Mouse (Mus musculus): ENCODE data around the gene Klhl22. TPM values are rescaled to one million over a fixed set of nuclear protein-coding genes. Genes with fewer than 3 reads are reported as not detected.

Gene Klhl22
- polyA plus RNA-seq (2012; rRNA removed): 39.4 and 42.0 TPM in 2 replicates

DNA sequence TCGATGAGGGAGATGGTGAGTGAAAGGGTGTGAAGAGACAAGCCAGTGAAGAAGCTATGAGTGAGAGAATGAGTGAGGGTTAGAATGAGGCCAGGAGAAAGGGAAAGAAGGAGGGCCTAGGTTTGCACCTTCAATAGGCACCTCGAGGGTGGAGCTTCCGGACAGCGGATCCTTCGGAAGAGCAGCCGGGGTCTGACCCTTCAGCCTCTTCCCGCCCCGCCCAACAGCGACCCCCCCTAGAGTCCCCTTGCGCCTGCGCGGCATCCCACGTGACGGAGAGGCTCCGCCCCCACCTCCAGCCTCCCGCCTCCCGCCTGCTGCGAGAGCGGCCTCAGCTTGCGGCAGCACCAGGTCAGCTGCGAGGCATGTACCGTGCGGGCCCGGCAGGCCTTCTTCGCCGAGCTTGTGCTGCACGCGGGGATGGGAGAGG, at the start of gene Klhl22:
TSS of gene Klhl22 (plus strand) at position 275 of the 430 bp plus-strand sequence.
- H3K4me1 ChIP-seq (ENCODE audit: control insufficient read depth, insufficient read depth, low read length): no peaks in the 10 kb centered on the region
- H3K4me3 ChIP-seq (replicated peaks; ENCODE audit: extremely low read depth, low read depth, low read length): peak within 1 kb of the TSS; percentile 73
- WGBS: 1% methylated on average over 28 of the region's 28 CpGs
- TF ChIP-seq POLR2A (IDR thresholded peaks at IDR 0.05; ENCODE audit: borderline replicate concordance, extremely low read depth, low read depth, low read length) (peak; percentile 81; the same call in 1 of the 2 replicates), CTCF (IDR thresholded peaks at IDR 0.05; ENCODE audit: insufficient read depth, low read length) (no peak)
- DNase-seq: peak; percentile 92

DNA sequence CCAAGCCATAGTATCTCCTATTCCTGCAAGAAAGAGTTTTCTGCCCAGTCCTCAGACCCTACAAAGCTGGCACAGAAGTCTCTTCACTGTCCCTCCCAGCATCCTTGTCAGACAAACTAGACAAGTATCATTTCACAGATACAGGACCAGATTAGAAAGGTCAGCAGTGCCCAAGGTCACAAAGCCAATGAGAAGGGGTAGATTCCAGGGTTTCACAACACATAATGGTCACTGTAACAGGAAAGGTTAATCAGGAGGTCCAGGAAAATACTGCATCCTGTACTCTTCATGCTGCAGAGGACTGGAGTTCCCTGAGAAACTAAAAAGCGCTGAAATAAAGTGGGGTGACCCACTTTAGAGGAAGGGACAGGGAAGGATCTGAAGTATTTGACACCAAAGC, 41.6 kb upstream of the Klhl22 start:
- peaks cover 11% of the 10 kb centered on the region for H3K4me1 ChIP-seq (ENCODE audit: control insufficient read depth, insufficient read depth, low read length)
- H3K4me3 ChIP-seq (replicated peaks; ENCODE audit: extremely low read depth, low read depth, low read length): no peak overlapping the region
- TF ChIP-seq CTCF (IDR thresholded peaks at IDR 0.05; ENCODE audit: insufficient read depth, low read length) (no peak), POLR2A (IDR thresholded peaks at IDR 0.05; ENCODE audit: borderline replicate concordance, extremely low read depth, low read depth, low read length) (no peak)
- 63% methylated on average over 1 of the region's 1 CpGs for WGBS
- no peak for DNase-seq

DNA sequence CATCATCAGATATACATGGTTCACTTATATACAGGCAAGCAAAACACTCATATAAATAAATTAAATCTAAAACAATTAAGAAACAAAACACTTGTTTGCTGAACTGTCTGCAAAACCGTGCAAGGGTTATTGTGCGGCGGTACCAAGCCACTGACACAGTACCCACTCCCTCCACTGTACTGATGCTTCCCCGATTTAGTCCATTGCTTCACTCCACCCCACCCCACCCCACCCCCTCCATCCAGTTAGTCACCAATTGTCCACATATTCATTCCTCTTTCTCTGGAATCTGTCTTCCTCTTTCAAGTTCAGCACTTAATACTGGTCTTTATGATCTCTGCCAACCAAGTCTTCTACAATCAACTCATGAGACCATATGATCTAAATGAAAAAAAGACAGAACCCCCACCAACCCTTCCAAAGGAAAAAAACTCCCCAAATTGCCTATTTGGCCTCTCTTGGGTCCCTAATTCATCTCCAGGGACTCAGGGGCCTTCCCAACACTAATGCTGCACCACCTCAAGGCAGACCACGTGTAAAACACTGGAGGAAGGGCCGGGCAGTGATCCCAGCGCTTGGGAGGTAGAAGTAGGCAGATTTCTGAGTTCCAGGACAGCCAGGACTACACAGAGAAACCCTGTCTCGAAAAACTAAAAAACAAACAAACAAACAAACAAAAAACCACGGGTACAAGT, 38.2 kb upstream of the Klhl22 start:
- H3K4me1 ChIP-seq (ENCODE audit: control insufficient read depth, insufficient read depth, low read length): peaks cover 11% of the 10 kb centered on the region
- no peak for DNase-seq
- no peak for TF ChIP-seq POLR2A (IDR thresholded peaks at IDR 0.05; ENCODE audit: borderline replicate concordance, extremely low read depth, low read depth, low read length)
- no peak for TF ChIP-seq CTCF (IDR thresholded peaks at IDR 0.05; ENCODE audit: insufficient read depth, low read length)
- no peak overlapping the region for H3K4me3 ChIP-seq (replicated peaks; ENCODE audit: extremely low read depth, low read depth, low read length)
- 44% methylated on average over 9 of the region's 9 CpGs for WGBS

DNA sequence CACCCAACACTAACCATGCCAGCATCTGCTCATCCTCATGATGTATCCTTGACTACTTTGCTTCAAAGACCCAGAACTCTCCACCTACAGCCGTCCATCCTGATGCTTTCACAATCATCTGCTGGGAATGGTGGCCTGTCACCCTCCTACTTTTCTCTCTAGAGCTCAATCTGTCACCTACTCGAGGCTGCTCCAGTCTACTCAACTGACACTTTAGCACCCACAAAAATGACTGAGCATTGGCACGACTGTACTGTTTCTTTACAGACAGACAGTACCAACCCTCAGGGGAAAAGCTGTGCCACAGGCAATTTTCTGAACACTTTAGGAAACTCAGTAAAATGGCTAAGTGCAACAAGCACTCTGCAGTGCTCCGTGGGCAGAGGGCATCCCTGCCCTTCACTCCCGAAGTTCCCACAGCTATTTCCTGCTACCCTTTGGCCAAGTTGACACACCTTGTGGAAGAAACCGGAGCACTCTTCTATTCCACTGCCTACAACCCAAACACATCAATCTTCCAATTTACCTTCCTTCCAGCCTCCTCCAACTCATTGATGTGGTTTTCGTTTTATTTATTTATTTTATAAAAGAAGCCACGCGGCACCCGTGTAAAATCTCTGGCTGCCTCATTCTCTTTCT, 37.5 kb upstream of the Klhl22 start:
- WGBS: 2% methylated on average over 10 of the region's 10 CpGs
- TF ChIP-seq POLR2A (IDR thresholded peaks at IDR 0.05; ENCODE audit: borderline replicate concordance, extremely low read depth, low read depth, low read length): no peak
- TF ChIP-seq CTCF (IDR thresholded peaks at IDR 0.05; ENCODE audit: insufficient read depth, low read length): no peak
- peaks cover 9% of the 10 kb centered on the region for H3K4me1 ChIP-seq (ENCODE audit: control insufficient read depth, insufficient read depth, low read length)
- no peak for DNase-seq
- peak overlapping the region; percentile 82 for H3K4me3 ChIP-seq (replicated peaks; ENCODE audit: extremely low read depth, low read depth, low read length)

DNA sequence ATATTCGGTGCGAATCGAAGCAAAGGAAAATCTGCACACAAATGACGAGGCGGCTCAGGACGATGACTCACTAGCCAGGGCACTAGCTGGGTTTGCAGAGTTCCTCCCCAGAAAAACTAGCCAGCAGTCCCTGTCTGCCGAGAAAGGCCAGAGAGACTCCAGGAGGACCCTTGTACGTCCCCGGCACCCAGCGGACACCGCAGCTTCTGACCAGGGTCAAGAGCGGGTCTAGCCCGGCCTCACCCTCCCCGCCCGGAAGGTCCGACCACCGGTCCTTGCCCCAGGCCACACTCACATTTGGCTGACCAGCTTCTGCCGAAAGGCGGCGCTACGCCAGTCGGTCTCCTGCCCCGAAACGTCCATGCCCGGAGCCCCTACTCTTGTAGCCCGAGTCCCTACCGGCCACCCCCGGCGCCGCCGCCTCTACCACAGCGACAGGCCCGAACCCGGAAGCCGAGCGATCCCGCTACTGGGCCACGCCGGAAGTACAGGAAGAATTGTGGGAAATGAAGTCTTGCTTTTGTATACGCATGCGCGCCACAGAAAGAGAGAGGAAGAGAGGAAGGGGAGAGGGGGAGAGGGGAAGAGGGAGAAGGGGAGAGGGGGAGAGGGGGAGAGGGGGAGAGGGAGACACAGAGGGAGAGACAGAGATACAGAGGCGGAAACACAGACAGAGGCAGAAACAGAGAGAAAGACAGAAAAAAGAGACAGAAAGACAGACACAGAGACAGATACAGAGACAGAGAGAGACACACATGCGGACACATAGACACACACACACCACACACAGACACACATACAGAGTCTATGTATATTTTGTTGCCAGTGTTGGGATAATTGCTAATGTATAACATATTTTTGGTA, 36.7 kb upstream of the Klhl22 start:
- under 1% methylated on average over 44 of the region's 44 CpGs for WGBS
- peak overlapping the region; percentile 82 for H3K4me3 ChIP-seq (replicated peaks; ENCODE audit: extremely low read depth, low read depth, low read length)
- peaks cover 9% of the 10 kb centered on the region for H3K4me1 ChIP-seq (ENCODE audit: control insufficient read depth, insufficient read depth, low read length)
- TF ChIP-seq POLR2A (IDR thresholded peaks at IDR 0.05; ENCODE audit: borderline replicate concordance, extremely low read depth, low read depth, low read length) (peak; percentile 55; the same call in 1 of the 2 replicates), CTCF (IDR thresholded peaks at IDR 0.05; ENCODE audit: insufficient read depth, low read length) (no peak)
- DNase-seq: peak; percentile 86

DNA sequence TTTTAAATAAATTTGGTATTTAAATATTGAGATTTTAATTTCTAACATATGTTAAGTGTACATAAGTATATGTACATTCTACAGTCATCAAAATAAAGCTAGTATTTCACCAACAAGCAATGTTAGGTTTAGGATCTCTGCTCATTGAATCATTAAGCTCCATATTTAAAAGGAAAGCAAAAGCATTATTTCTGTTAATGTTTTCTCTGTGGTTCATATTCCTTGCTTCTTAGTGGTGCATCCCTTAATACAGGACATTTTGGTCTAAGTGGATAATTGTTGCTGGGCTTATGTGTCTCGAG, 36.1 kb upstream of the Klhl22 start:
- Histone ChIP-seq H3K4me1 (ENCODE audit: control insufficient read depth, insufficient read depth, low read length) (peaks cover 7% of the 10 kb centered on the region), H3K4me3 (replicated peaks; ENCODE audit: extremely low read depth, low read depth, low read length) (no peak overlapping the region)
- no peak for DNase-seq
- 72% methylated on average over 1 of the region's 1 CpGs for WGBS
- no peak for TF ChIP-seq POLR2A (IDR thresholded peaks at IDR 0.05; ENCODE audit: borderline replicate concordance, extremely low read depth, low read depth, low read length)

DNA sequence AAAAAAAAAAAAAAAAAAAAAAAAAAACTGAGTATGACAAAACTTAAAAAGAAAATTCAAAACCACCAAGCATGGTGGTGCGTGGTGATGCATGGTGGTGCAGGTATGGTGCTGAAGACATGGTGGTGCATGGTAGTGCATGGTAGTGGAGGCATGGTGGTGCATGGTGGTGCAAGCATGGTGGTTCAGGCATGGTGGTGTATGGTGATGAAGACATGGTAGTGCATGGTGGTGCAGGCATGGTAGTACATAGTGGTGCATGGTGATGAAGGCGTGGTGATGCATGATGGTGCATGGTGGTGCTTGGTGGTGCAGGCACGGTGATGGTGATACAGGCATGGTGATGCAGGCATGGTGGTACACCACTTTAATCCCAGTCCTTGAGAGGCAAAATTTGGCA, 35.0 kb upstream of the Klhl22 start:
- TF ChIP-seq POLR2A (IDR thresholded peaks at IDR 0.05; ENCODE audit: borderline replicate concordance, extremely low read depth, low read depth, low read length) (no peak), CTCF (IDR thresholded peaks at IDR 0.05; ENCODE audit: insufficient read depth, low read length) (no peak)
- whole genome bisulfite sequencing: 99% methylated on average over 3 of the region's 3 CpGs
- H3K4me1 ChIP-seq (ENCODE audit: control insufficient read depth, insufficient read depth, low read length): peaks cover 7% of the 10 kb centered on the region
- DNase-seq: no peak
- no peak overlapping the region for H3K4me3 ChIP-seq (replicated peaks; ENCODE audit: extremely low read depth, low read depth, low read length)

DNA sequence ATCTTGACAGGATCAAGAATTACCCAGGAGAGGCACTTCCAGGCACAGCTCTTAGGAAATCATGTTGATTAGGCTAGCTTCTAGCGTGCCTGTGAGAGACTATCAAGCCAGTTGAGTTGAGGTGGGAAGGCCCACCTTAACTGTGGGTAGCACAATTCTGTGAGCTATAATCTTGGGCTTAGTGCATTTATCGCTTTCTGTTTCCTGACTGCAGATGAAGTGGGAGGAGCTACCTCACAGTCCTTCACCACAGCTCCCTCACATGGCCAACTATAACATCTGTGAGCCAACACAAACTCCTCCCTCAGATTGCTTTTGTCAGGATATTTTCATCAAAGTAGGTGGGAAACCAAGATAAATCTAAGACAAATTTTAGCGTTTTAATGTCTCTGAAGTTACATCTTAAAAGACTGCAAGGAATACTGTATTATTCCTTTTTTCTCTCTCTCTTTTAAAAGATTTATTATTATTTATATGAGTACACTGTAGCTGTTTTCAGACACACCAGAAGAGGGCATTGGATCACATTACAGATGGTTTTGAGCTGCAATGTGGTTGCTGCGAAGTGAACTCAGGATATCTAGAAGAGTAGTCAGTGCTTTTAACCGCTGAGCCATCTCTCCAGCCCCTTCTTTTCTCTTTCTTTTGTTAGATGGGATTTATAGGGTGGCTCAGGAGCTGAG, 32.1 kb upstream of the Klhl22 start:
- TF ChIP-seq POLR2A (IDR thresholded peaks at IDR 0.05; ENCODE audit: borderline replicate concordance, extremely low read depth, low read depth, low read length): no peak
- TF ChIP-seq CTCF (IDR thresholded peaks at IDR 0.05; ENCODE audit: insufficient read depth, low read length): peak; percentile 39
- no peaks in the 10 kb centered on the region for H3K4me1 ChIP-seq (ENCODE audit: control insufficient read depth, insufficient read depth, low read length)
- WGBS: 14% methylated on average over 5 of the region's 5 CpGs
- H3K4me3 ChIP-seq (replicated peaks; ENCODE audit: extremely low read depth, low read depth, low read length): no peak overlapping the region
- DNase-seq: peak; percentile 35

DNA sequence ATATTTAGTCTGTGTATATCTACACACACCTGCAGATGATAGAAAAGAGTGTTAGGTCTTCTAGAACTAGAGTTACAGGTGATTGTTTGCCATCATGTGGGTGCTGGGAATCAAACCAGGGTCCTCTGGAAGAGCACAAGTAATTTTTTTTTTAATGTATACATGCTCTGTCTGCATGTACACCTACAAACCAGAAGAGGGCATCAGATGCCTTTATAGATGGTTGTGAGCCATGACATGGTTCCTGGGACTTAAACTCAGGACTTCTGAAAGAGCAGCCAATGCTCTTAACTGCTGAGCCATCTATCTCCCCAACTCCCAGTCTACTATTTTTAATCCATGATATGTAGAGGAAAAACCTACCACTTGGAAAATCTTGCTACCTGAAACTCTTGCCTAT, 29.4 kb upstream of the Klhl22 start:
- no peak for DNase-seq
- TF ChIP-seq POLR2A (IDR thresholded peaks at IDR 0.05; ENCODE audit: borderline replicate concordance, extremely low read depth, low read depth, low read length): no peak
- no peak for TF ChIP-seq CTCF (IDR thresholded peaks at IDR 0.05; ENCODE audit: insufficient read depth, low read length)
- Histone ChIP-seq H3K4me3 (replicated peaks; ENCODE audit: extremely low read depth, low read depth, low read length) (no peak overlapping the region), H3K4me1 (ENCODE audit: control insufficient read depth, insufficient read depth, low read length) (no peaks in the 10 kb centered on the region)

All from lung, adult 2 months (tissue).